Mouse (Mus musculus) heart, embryonic 10.5 days (tissue): Measurements from ENCODE around the gene Etfbkmt. TPM values are rescaled to one million over a fixed set of nuclear protein-coding genes. Genes with fewer than 3 reads are reported as not detected.

Experiments
- polyA plus RNA-seq: library from polyadenylated mRNA; unstranded; fragments of >200 nt; fragmentation: Nextera tagmentation; extraction: Ambion mirVana; gene quantifications from 2 replicates; pipeline ENCODE4 v1.2.1, GENCODE M21; 2016

The Etfbkmt gene
- polyA plus RNA-seq, 1 experiment from 2014 or later, result 19.9 TPM

Other genes with a start within 250 kb of the Etfbkmt start
- gene Caprin2, start 243.6 kb upstream of the Etfbkmt start, polyA plus RNA-seq, result 15.9 and 19.0 TPM in 2 replicates
- 131 and 171 TPM in 2 replicates for gene Sinhcaf, start 193.4 kb upstream of the Etfbkmt start, polyA plus RNA-seq
- gene Dennd5b, start 38.2 kb upstream of the Etfbkmt start, polyA plus RNA-seq, result 7.3 and 10.2 TPM in 2 replicates
- not detected in 2 replicates for gene Gm10203, start 9.7 kb upstream of the Etfbkmt start, polyA plus RNA-seq
- gene Amn1, start 48.9 kb downstream of the Etfbkmt start, polyA plus RNA-seq, result 23.5 and 33.1 TPM in 2 replicates
- 28.3 and 45.5 TPM in 2 replicates for gene Resf1, start 169.6 kb downstream of the Etfbkmt start, polyA plus RNA-seq